Mouse (Mus musculus) stomach, embryonic 16.5 days (tissue): ENCODE data around the gene Agpat4. TPM values are rescaled to one million over a fixed set of nuclear protein-coding genes. Genes with fewer than 3 reads are reported as not detected.
A peak's percentile ranks its signal among the peaks of the same experiment; 100 is the strongest.

Source experiments
- ATAC-seq: fragments of 200-750 bp; cut with Nextera tagmentation; 2 replicates; pipeline ENCODE4 v1.8.0; 2017; ENCODE audit warnings: moderate number of reproducible peaks, moderate TSS enrichment; ENCODE audit not compliant: insufficient read depth, low FRiP score
- H3K27ac ChIP-seq: fragments of 300-500 bp; sonication (generic); 2 replicates; pipeline ENCODE4 v1.5.1; 2014; ENCODE audit warnings: low read length
- H3K27me3 ChIP-seq: fragments of 300-500 bp; sonication (generic); 2 replicates; pipeline ENCODE4 v1.6.1; 2014; ENCODE audit warnings: low read length, control low read depth, mixed read lengths; ENCODE audit not compliant: control insufficient read depth, insufficient read depth
- H3K36me3 ChIP-seq: fragments of 300-500 bp; sonication (generic); 2 replicates; pipeline ENCODE4 v1.6.1; 2014; ENCODE audit warnings: low read length; ENCODE audit not compliant: control insufficient read depth, insufficient read depth
- H3K4me1 ChIP-seq: fragments of 300-500 bp; sonication (generic); 2 replicates; pipeline ENCODE4 v1.6.1; 2014; ENCODE audit warnings: low read length, control low read depth, mixed read lengths; ENCODE audit not compliant: control insufficient read depth, insufficient read depth
- H3K4me2 ChIP-seq: fragments of 300-500 bp; sonication (generic); 2 replicates; pipeline ENCODE4 v1.6.1; 2014; ENCODE audit warnings: low read depth, low read length, mixed read lengths
- H3K4me3 ChIP-seq: fragments of 300-500 bp; sonication (generic); replicated peaks from 2 replicates; pipeline ENCODE4 v1.5.1; 2014; ENCODE audit warnings: mild to moderate bottlenecking, low read length
- H3K9ac ChIP-seq: fragments of 300-500 bp; sonication (generic); 2 replicates; pipeline ENCODE4 v1.6.1; 2014; ENCODE audit warnings: low read length
- H3K9me3 ChIP-seq: fragments of 300-500 bp; sonication (generic); replicated peaks from 2 replicates; pipeline ENCODE4 v1.6.1; 2016; ENCODE audit warnings: low read length, control low read depth; ENCODE audit not compliant: control insufficient read depth
- WGBS: fragments of 180-500 bp; shearing (Covaris S2); extraction: QIAGEN DNeasy Blood & Tissue Kit; methylation state at CpG from one replicate; pipeline ENCODE4 v1.1.7; 2014; 5-methylcytosine and 5-hydroxymethylcytosine counted together
- polyA plus RNA-seq: library from polyadenylated mRNA; unstranded; fragments of >200 nt; fragmentation: Nextera tagmentation; extraction: Ambion mirVana; gene quantifications from 2 replicates; pipeline ENCODE4 v1.2.1, GENCODE M21; 2015

Agpat4 gene
- polyA plus RNA-seq, 1 experiment from 2014 or later: 34.5 TPM

- Histone ChIP-seq H3K27me3 (no peaks in the 10 kb centered on the region), H3K4me3 (no peak overlapping the region), H3K4me2 (no peak overlapping the region), H3K9ac (no peak overlapping the region), H3K9me3 (no peaks in the 10 kb centered on the region), H3K36me3 (peaks cover 27% of the 10 kb centered on the region), H3K27ac (no peak overlapping the region), H3K4me1 (no peaks in the 10 kb centered on the region)
- no peak for ATAC-seq
- WGBS: 82% methylated on average over 8 of the region's 8 CpGs
Observed at GRCm38 (mm10) chr17:12259957-12260356, 141.5 kb downstream of the Agpat4 start.

DNA sequence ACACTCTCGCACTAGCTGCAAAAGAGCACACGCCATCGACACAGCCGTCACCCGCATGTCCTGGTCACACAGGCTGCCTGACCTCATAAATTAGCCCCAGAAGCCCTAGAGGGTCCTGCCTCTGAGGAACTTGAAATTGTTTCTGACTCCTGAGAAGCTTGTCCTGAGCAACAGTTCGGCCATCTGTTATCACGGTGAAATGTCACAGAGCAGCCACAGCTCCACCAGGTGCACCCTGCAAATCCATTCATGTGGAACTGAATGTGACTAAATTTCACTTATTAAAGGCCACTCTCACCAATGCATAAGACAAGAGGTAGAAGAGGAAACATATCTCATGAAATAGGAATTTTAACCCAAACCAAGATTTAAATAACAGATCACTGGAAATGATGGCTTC lies 142.9 kb downstream of the Agpat4 start:
- H3K27ac ChIP-seq: no peak overlapping the region

GRCm38 (mm10) chr17:12261887-12262286 lies 143.4 kb downstream of the Agpat4 start:
- peaks cover 13% of the 10 kb centered on the region; the same call in 1 of the 2 replicates for H3K4me1 ChIP-seq
- H3K9ac ChIP-seq: no peak overlapping the region
- ATAC-seq: peak; percentile 66; the same call in 1 of the 2 replicates
- H3K4me3 ChIP-seq: no peak overlapping the region
- H3K27me3 ChIP-seq: no peaks in the 10 kb centered on the region
- 66% methylated on average over 2 of the region's 2 CpGs for WGBS
- no peak overlapping the region for H3K4me2 ChIP-seq
- no peaks in the 10 kb centered on the region for H3K9me3 ChIP-seq
- H3K27ac ChIP-seq: no peak overlapping the region
- peaks cover 15% of the 10 kb centered on the region; the same call in 1 of the 2 replicates for H3K36me3 ChIP-seq

More for the DNA sequence above, 142.9 kb downstream of the Agpat4 start:
- Histone ChIP-seq H3K9ac (no peak overlapping the region), H3K36me3 (peaks cover 18% of the 10 kb centered on the region; the same call in 1 of the 2 replicates), H3K4me1 (peaks cover 8% of the 10 kb centered on the region; the same call in 1 of the 2 replicates), H3K4me2 (no peak overlapping the region), H3K9me3 (no peaks in the 10 kb centered on the region), H3K4me3 (no peak overlapping the region), H3K27me3 (no peaks in the 10 kb centered on the region)
- ATAC-seq: no peak
- WGBS: 94% methylated on average over 7 of the region's 7 CpGs

GRCm38 (mm10) chr17:12262851-12263250 lies 144.3 kb downstream of the Agpat4 start:
- Histone ChIP-seq H3K9ac (no peak overlapping the region), H3K4me3 (no peak overlapping the region), H3K36me3 (peaks cover 14% of the 10 kb centered on the region; the same call in 1 of the 2 replicates), H3K27me3 (no peaks in the 10 kb centered on the region), H3K4me1 (peaks cover 20% of the 10 kb centered on the region; the same call in 1 of the 2 replicates), H3K9me3 (no peaks in the 10 kb centered on the region), H3K27ac (peak overlapping the region; percentile 10; the same call in 1 of the 2 replicates), H3K4me2 (no peak overlapping the region)
- 80% methylated on average over 8 of the region's 8 CpGs for WGBS
- peak; percentile 38; the same call in 1 of the 2 replicates for ATAC-seq

DNA sequence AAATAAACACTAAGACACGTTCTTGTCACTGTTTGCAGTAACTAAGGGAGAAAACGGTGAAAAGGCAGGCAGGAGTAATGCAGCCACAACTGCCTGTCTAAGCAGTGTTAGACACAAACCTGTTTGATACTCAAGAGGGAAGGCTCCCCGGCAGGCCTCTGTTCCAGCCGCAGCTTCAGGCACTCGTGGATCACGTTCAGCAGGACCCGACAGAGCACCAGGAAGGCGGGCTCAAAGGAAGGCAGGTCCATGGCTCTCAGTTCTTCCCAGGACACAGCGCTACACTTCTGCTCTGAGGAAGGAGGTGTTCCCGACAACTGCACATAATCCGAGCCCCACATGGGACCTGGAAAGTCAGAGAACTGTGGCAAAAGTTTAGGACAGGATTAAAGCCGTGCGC lies 145.3 kb downstream of the Agpat4 start:
- 64% methylated on average over 13 of the region's 13 CpGs for WGBS

GRCm38 (mm10) chr17:12264293-12264692 lies 145.8 kb downstream of the Agpat4 start:
- Histone ChIP-seq H3K27ac (peak overlapping the region; percentile 10; the same call in 1 of the 2 replicates), H3K4me3 (no peak overlapping the region), H3K9me3 (no peaks in the 10 kb centered on the region), H3K4me1 (peaks cover 20% of the 10 kb centered on the region; the same call in 1 of the 2 replicates), H3K4me2 (no peak overlapping the region), H3K9ac (no peak overlapping the region), H3K36me3 (peaks cover 4% of the 10 kb centered on the region; the same call in 1 of the 2 replicates), H3K27me3 (no peaks in the 10 kb centered on the region)
- WGBS: 85% methylated on average over 3 of the region's 3 CpGs
- ATAC-seq: no peak

More for the DNA sequence above, 145.3 kb downstream of the Agpat4 start:
- H3K4me2 ChIP-seq: no peak overlapping the region
- peak overlapping the region; percentile 10 for H3K27ac ChIP-seq
- H3K4me1 ChIP-seq: peaks cover 20% of the 10 kb centered on the region; the same call in 1 of the 2 replicates
- no peaks in the 10 kb centered on the region for H3K27me3 ChIP-seq
- ATAC-seq: no peak
- no peak overlapping the region for H3K4me3 ChIP-seq
- H3K9me3 ChIP-seq: no peaks in the 10 kb centered on the region
- H3K36me3 ChIP-seq: peaks cover 9% of the 10 kb centered on the region; the same call in 1 of the 2 replicates
- H3K9ac ChIP-seq: no peak overlapping the region

DNA sequence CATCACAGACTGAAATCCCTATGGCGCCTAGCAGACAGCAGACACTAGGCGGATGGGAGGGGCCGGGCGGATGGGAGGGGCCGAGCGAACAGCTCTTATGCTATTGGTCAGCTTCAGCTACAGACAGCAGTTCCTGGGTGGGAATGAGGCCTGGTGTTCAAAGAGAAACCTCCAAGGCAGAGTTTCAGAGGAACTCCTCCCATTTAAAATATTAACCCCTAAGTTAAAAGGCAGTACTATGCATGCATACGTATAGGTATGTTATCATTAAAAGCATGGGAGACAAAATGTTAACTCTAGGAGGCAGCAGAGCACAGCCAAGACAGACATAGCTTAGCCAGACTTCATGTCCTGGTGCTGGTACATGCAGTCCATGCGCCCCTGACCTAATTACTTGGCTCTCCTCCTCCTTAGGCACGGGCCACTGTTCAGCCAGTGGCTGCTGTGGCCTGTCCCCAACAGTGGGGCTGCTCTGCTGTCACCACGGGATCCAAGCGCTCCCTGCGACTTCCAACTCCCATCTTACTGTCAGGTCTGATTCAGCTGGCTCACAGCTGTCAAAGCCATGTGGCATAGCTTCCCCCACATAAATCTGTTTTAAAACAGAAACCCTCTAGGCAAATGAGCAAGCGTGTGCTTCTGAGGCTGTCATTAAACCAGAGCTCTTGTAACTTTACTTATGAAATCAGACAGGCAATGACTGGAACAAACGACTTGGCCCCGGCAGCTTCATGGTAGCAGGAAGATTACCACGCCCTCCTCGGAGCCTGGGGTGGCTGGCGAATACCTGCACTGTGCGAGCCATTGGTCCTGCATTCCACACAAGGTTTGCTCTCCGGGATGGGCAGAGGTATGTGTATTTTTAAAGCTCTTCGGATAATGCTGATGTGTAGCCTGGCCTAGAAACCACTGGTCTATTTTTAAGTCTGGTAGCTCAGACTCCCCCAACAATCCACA lies 147.7 kb downstream of the Agpat4 start:
- Histone ChIP-seq H3K27ac (peak overlapping the region; percentile 12), H3K4me1 (peaks cover 20% of the 10 kb centered on the region; the same call in 1 of the 2 replicates), H3K9ac (no peak overlapping the region), H3K9me3 (no peaks in the 10 kb centered on the region), H3K27me3 (no peaks in the 10 kb centered on the region), H3K36me3 (peaks cover 9% of the 10 kb centered on the region), H3K4me3 (no peak overlapping the region), H3K4me2 (no peak overlapping the region)
- peak; percentile 65; the same call in 1 of the 2 replicates for ATAC-seq
- 57% methylated on average over 21 of the region's 21 CpGs for WGBS

DNA sequence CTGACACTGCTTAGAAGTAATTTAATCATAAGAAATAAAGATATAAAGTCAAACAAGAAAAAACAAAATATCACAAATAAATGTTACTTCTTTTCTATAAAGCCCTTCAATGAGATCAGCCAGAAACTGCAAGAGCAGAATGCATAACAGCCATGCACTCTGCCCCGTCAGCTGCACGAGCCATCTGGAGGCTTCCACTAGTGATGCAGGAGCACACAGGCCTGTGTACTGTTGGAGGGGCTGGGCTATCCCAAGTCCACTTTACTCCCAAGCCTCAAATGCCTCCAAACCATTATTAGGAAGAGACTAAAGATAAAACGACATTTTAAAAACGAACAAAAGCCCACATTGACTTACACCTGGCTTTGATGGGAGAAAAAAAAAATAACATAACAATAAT lies 149.6 kb downstream of the Agpat4 start:
- Histone ChIP-seq H3K9ac (no peak overlapping the region), H3K27ac (no peak overlapping the region), H3K4me1 (peaks cover 20% of the 10 kb centered on the region; the same call in 1 of the 2 replicates), H3K4me3 (no peak overlapping the region), H3K4me2 (no peak overlapping the region), H3K36me3 (peaks cover 15% of the 10 kb centered on the region), H3K27me3 (no peaks in the 10 kb centered on the region), H3K9me3 (no peaks in the 10 kb centered on the region)
- WGBS: 80% methylated on average over 4 of the region's 4 CpGs
- no peak for ATAC-seq

GRCm38 (mm10) chr17:12268538-12268937 lies 150.0 kb downstream of the Agpat4 start:
- H3K9ac ChIP-seq: no peak overlapping the region
- no peaks in the 10 kb centered on the region for H3K27me3 ChIP-seq
- peaks cover 20% of the 10 kb centered on the region; the same call in 1 of the 2 replicates for H3K4me1 ChIP-seq
- no peak overlapping the region for H3K4me2 ChIP-seq
- H3K4me3 ChIP-seq: no peak overlapping the region
- ATAC-seq: no peak
- H3K27ac ChIP-seq: no peak overlapping the region
- no peaks in the 10 kb centered on the region for H3K9me3 ChIP-seq
- peaks cover 15% of the 10 kb centered on the region for H3K36me3 ChIP-seq
- WGBS: 77% methylated on average over 10 of the region's 10 CpGs
